Mouse (Mus musculus): ENCODE data around the gene Zfp111.

The Zfp111 gene

DNA sequence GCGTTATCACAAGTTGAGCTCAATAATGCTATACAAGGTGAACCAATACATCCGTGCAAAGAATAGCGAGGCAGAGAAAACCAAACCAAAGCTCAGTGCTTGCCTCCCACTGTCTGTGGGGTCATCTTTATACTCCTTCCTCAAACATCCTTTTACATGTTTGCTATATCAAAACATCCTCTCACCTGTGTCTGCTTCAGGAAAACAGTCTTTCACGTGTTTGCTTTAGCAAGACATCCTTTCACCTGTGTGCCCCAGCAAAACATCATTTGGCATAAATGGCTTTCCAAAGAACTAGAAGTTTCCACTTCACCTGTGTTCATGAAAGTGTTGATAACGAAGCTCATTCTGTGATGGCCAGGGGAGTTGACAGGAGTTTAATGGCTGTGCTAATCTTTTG, at the start of gene Zfp111:
Gene Zfp111, minus strand, starts transcription at position 101 of the 400 bp plus-strand sequence.
- no peak for ATAC-seq (ENCODE audit: insufficient number of reproducible peaks, low FRiP score, low TSS enrichment)

GRCm38 (mm10) chr7:24260000-24260312, 48.7 kb upstream of the Zfp111 start:
- ATAC-seq (ENCODE audit: insufficient number of reproducible peaks, low FRiP score, low TSS enrichment): no peak

GRCm38 (mm10) chr7:24259306-24259999, 48.2 kb upstream of the Zfp111 start:
- ATAC-seq (ENCODE audit: insufficient number of reproducible peaks, low FRiP score, low TSS enrichment): no peak

DNA sequence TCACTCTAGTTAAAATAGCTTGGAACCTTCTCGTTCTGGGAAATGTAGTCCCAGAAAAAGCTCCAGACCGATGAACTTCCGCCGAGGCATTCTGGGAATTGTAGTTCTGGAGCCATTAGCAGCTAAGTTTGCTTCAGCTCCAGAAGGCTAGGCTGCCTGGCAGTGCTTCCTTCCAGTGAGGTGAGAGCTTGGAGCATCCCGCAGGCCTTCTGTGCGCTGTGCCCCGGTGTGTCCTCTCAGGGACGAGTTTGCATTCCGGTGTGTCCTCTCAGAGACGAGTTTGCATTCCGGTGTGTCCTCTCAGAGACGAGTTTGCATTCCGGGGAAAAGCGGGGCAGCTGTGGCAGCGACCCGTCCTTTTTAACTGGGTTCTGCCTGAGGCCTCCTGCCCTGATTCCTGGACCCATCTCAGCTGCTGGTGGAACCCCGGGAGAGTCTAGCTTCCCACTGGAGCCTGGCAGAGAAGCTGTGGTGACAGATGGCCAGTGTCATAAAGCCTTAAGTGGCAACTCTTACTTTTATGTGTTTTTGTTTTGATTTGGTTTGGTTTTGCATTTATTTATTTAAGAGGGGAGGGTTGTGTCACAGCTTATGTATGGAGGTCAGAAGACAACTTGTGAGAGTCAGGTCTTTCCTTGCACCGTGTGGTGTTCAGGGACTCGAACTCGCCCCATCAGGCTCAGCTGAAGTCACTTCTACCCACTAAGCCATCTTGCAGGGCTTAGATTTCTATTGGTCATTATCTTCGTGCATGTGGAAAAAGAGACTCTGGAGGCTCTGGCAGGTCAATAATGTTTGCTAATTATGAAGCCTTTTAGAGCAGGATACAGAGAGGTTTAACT, 43.6 kb upstream of the Zfp111 start, which contains the start of gene Zfp108:
Gene Zfp108, plus strand, starts transcription at position 162 of the 842 bp plus-strand sequence.
- ATAC-seq (ENCODE audit: insufficient number of reproducible peaks, low FRiP score, low TSS enrichment): peak; percentile 98

GRCm38 (mm10) chr7:24253779-24254615, 42.8 kb upstream of the Zfp111 start:
- no peak for ATAC-seq (ENCODE audit: insufficient number of reproducible peaks, low FRiP score, low TSS enrichment)

GRCm38 (mm10) chr7:24237040-24237791, 26.0 kb upstream of the Zfp111 start, which contains the start of gene Zfp109:
Zfp109 (minus strand) TSS chr7:24237560.
- peak; percentile 83 for ATAC-seq (ENCODE audit: insufficient number of reproducible peaks, low FRiP score, low TSS enrichment)

GRCm38 (mm10) chr7:24210296-24210695, 947 bp downstream of the Zfp111 start:
- no peak for ATAC-seq (ENCODE audit: insufficient number of reproducible peaks, low FRiP score, low TSS enrichment)

- ATAC-seq (ENCODE audit: insufficient number of reproducible peaks, low FRiP score, low TSS enrichment): no peak
Measured at GRCm38 (mm10) chr7:24208282-24208886, 2.9 kb downstream of the Zfp111 start.

DNA sequence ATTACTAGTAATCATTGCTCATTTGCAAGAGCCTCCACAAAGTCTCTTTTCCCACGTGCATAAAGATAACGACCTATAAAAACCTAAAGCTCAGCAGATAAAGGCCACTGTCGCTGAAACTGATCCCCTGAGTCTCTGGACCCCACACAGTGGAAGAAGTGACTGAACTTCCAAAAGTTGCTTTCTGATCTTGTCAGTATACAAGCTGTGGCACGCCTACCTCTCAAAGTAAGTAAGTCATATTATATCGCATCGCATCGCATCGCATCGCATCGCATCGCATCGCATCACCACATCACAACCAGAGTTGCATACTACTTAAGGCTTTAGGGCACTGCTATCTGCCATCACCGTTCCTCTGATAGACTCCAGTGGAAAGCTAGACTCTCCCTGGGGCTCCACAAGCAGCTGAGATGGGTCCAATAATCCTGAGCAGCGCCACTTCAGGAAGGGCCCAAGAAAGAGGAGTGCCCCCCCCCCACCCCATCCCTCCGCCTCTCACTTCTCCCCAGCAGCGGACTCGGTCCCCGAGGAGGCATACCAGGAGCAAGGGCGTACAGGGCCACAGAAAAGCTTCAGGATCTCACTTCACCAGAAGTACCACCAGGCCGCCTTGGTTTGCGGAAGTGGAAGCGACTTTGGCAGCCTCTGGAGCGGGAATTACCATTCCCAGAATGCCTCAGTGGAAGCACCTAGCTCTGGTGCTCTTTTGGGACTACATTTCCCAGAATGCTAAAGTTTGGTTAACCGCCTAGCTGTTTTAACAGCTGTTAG, 3.6 kb downstream of the Zfp111 start:
- peak; percentile 86 for ATAC-seq (ENCODE audit: insufficient number of reproducible peaks, low FRiP score, low TSS enrichment)

- ATAC-seq (ENCODE audit: insufficient number of reproducible peaks, low FRiP score, low TSS enrichment): no peak
Measured at GRCm38 (mm10) chr7:24196961-24197360, 14.3 kb downstream of the Zfp111 start.

DNA sequence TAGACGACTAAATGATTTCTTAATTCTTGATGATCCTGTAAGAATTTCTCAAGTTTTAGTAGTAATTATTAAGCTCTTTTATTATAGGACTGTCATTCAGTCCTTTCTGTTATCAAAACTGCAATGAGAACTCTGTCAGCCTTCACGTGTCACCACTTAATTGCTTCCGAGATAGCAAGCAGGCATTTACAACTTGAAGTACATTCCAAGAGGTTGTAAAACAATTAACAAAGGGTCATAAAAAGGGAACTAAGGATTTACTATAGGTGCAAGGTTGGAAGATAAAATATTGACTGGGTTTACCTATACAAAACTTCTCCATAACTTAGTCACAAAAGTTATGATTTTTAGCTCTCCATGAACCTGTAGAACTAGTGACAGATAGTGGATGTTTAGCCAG, 18.1 kb downstream of the Zfp111 start:
- ATAC-seq (ENCODE audit: insufficient number of reproducible peaks, low FRiP score, low TSS enrichment): no peak

GRCm38 (mm10) chr7:24191361-24191760, 19.9 kb downstream of the Zfp111 start:
- ATAC-seq (ENCODE audit: insufficient number of reproducible peaks, low FRiP score, low TSS enrichment): no peak

GRCm38 (mm10) chr7:24189571-24189944, 21.7 kb downstream of the Zfp111 start:
- ATAC-seq (ENCODE audit: insufficient number of reproducible peaks, low FRiP score, low TSS enrichment): no peak

- ATAC-seq (ENCODE audit: insufficient number of reproducible peaks, low FRiP score, low TSS enrichment): no peak
Measured at GRCm38 (mm10) chr7:24188901-24189570, 22.2 kb downstream of the Zfp111 start.

DNA sequence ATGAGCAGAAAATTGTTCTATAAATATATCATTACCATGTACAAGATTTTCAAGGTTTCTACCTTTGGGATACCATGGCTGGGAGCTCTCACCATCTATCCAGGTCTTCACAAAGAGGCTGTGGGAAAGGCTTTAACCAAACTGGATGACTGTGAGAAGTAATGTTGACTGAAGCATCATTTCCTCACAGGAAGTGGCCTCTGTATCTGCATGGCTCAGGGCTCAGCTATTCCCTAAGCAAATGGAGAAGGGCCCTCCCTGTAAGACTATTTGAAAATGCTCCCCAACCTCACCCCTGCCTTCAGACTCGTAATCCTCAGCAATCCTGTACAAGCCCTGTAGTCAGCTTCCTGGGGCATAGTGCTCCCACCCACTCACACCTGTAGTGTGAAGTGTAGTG, 23.6 kb downstream of the Zfp111 start:
- no peak for ATAC-seq (ENCODE audit: insufficient number of reproducible peaks, low FRiP score, low TSS enrichment)

DNA sequence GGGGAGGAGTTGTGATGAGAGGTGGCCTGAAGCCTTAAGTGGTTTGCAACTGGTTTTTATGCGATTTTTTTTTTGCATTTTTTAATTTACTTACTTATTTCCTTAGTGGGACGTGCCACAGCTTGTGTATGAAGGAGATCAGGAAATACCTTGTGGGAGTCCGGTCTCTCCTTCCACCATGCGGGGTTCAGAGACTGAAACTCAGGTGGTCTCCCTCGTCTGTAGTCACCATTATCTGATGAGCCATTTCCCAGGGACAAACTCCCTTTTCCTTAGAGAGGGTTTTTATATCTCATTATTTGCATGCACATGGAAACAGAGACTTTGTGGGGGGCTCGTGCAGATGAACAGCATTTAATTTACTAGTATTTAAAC, 35.9 kb downstream of the Zfp111 start:
- ATAC-seq (ENCODE audit: insufficient number of reproducible peaks, low FRiP score, low TSS enrichment): no peak

DNA sequence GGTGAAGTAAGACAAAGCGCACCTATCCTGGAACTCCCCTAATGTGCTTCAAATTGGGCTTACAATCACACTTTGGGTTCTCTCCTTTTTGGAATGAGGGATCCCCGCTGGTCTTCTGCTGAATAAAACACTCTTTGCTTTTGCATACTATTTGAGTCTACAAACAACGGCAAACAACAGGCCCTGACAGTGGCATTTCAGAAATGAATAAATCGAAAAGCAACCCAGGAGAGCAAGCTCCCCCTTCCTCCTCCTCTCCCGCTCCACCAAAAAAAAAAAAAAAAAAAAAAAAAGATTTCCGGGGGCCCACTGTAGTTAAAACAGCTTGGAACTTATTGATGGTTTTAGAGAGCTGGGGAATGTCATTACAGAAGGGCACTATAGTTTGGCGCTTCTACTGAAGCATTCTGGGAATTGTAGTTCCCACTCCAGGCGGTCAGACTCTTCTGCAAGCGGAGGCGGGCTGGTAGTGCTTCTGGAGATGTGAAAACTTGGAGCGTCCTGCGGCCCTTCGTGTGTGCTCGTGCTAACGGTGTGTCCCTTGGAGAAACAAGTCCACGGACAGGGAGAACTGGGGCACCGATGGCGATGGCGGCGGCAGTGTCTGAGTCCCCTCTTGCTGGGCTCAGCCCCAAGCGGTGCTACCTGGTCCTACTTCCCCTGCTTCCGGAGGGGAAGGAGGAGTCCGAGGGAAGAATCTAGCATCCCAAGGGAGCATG, 36.5 kb downstream of the Zfp111 start, which contains the start of gene Zfp114:
Gene Zfp114, plus strand, starts transcription at position 443 of the 719 bp plus-strand sequence.
- peak; percentile 88 for ATAC-seq (ENCODE audit: insufficient number of reproducible peaks, low FRiP score, low TSS enrichment)

GRCm38 (mm10) chr7:24172191-24172590, 39.1 kb downstream of the Zfp111 start:
- no peak for ATAC-seq (ENCODE audit: insufficient number of reproducible peaks, low FRiP score, low TSS enrichment)

Measured in cerebellum, adult (tissue).